In the genomic region with DNA sequence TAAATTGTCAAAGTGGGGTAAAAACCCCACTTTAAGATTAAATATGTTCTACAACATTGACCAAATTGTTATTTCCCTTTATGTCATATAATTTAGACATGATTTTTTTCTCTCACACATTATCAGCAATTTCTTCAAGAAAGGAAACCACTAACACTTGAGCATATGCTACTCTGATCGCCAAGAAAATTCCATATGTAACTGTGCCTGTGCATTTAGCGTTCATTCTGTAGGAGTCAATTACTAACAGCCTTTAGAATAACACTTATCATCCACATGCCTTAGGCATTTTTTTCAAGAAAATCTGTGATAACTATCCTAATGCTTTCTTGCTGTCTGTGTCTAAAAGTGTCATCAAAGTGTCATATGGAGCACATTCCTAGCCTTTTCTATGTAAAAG, we compare ENCODE assay signal across 34 mouse cellular contexts.
"Had no signal": no experiment of that assay in that cellular context is flagged by ENCODE, and none has a peak within 500 bp of the region (broad histone marks: within the 10 kb centered on the region; RNA-seq: fewer than 3 reads in every experiment).

No protein-coding gene starts in this region.

- H3K27ac ChIP-seq: heart, embryonic 13.5 days; heart, embryonic 15.5 days; hindbrain, embryonic 10.5 days; hindbrain, embryonic 12.5 days; hindbrain, embryonic 13.5 days; hindbrain, embryonic 14.5 days; hindbrain, embryonic 15.5 days; hindbrain, postnatal 0 days; intestine, embryonic 15.5 days; kidney, embryonic 15.5 days; kidney, postnatal 0 days; layer of hippocampus, adult 2 months; left cerebral cortex, adult 2 months had no signal

- ATAC-seq: hindbrain, embryonic 16.5 days; hindbrain, postnatal 0 days; inflammation-experienced regulatory T-cells, adult 6 months; intestine, embryonic 15.5 days; intestine, embryonic 16.5 days; intestine, postnatal 0 days had no signal

- H3K36me3 ChIP-seq: heart, embryonic 12.5 days; heart, embryonic 13.5 days; heart, embryonic 15.5 days; hindbrain, embryonic 10.5 days; hindbrain, embryonic 12.5 days; hindbrain, embryonic 13.5 days; hindbrain, embryonic 15.5 days; intestine, embryonic 15.5 days; kidney, embryonic 15.5 days had no signal

- H3K4me3 ChIP-seq: heart, embryonic 12.5 days; heart, embryonic 13.5 days; heart, embryonic 15.5 days; hindbrain, embryonic 10.5 days; hindbrain, embryonic 12.5 days; hindbrain, embryonic 13.5 days; hindbrain, embryonic 15.5 days; intestine, embryonic 15.5 days; kidney, embryonic 15.5 days; layer of hippocampus, adult 2 months; left cerebral cortex, adult 2 months had no signal

- H3K4me1 ChIP-seq: heart, embryonic 12.5 days; heart, embryonic 13.5 days; heart, embryonic 15.5 days; hindbrain, embryonic 10.5 days; hindbrain, embryonic 12.5 days; hindbrain, embryonic 13.5 days; hindbrain, embryonic 15.5 days; intestine, embryonic 15.5 days; kidney, embryonic 15.5 days had no signal

- H3K9ac ChIP-seq: heart, embryonic 12.5 days; heart, embryonic 13.5 days; heart, embryonic 15.5 days; hindbrain, embryonic 12.5 days; hindbrain, embryonic 13.5 days; hindbrain, embryonic 14.5 days; hindbrain, embryonic 15.5 days; intestine, embryonic 15.5 days; kidney, embryonic 15.5 days had no signal

- H3K4me2 ChIP-seq: heart, embryonic 12.5 days; heart, embryonic 13.5 days; heart, embryonic 15.5 days; hindbrain, embryonic 12.5 days; hindbrain, embryonic 13.5 days; hindbrain, embryonic 14.5 days; hindbrain, embryonic 15.5 days; intestine, embryonic 15.5 days; kidney, embryonic 15.5 days had no signal

- H3K27me3 ChIP-seq: heart, embryonic 12.5 days; heart, embryonic 13.5 days; heart, embryonic 15.5 days; hindbrain, embryonic 12.5 days; hindbrain, embryonic 13.5 days; hindbrain, embryonic 15.5 days; intestine, embryonic 15.5 days; kidney, embryonic 15.5 days had no signal

- DNase-seq: heart, postnatal 10 days; heart, postnatal 14 days; heart, postnatal 36 days; heart, postnatal 4 days; kidney, adult 11 months; kidney, adult 18-20 months; kidney, adult 2 months; kidney, adult 8-10 months; kidney, adult 9 months; kidney, postnatal 10 days; kidney, postnatal 14 days; kidney, postnatal 25 days; kidney, postnatal 36 days; kidney, postnatal 4 days; layer of hippocampus, adult 9-11 months; layer of hippocampus, postnatal 36 days had no signal

- H3K9me3 ChIP-seq: heart, embryonic 12.5 days; heart, embryonic 13.5 days; heart, embryonic 15.5 days; hindbrain, embryonic 10.5 days; hindbrain, embryonic 12.5 days; hindbrain, embryonic 13.5 days; hindbrain, embryonic 15.5 days; intestine, embryonic 15.5 days; kidney, embryonic 15.5 days had no signal
